Mouse (Mus musculus) gastrocnemius, postnatal 10 days (tissue): Measurements from ENCODE around the gene Pyroxd1. TPM values are rescaled to one million over a fixed set of nuclear protein-coding genes. Genes with fewer than 3 reads are reported as not detected.
A peak's percentile ranks its signal among the peaks of the same experiment; 100 is the strongest.

ENCODE experiments used
- DNase-seq: peaks from one replicate; pipeline ENCODE4 v3.0.0; 2021; ENCODE audit warnings: mixed read lengths
- total RNA-seq, 2 experiments: library from RNA; stranded (reverse); gene quantifications; 2 replicates each; pipeline ENCODE4 v1.2.3; 2021

Gene Pyroxd1
- total RNA-seq, 2 experiments from 2014 or later: 7.6 to 8.1 TPM

GRCm38 (mm10) chr6:142369568-142369967, 24.1 kb downstream of the Pyroxd1 start:
- DNase-seq: no peak

GRCm38 (mm10) chr6:142377081-142377480, 31.6 kb downstream of the Pyroxd1 start:
- DNase-seq: no peak

- no peak for DNase-seq
These were observed 33.3 kb downstream of the Pyroxd1 start for GRCm38 (mm10) chr6:142378576-142379330.

GRCm38 (mm10) chr6:142379961-142380360, 34.5 kb downstream of the Pyroxd1 start:
- no peak for DNase-seq

- no peak for DNase-seq
These were observed 36.2 kb downstream of the Pyroxd1 start for GRCm38 (mm10) chr6:142381615-142382014.

- DNase-seq: no peak
These were observed 39.1 kb downstream of the Pyroxd1 start for GRCm38 (mm10) chr6:142384521-142384920.

GRCm38 (mm10) chr6:142386285-142387010, 41.0 kb downstream of the Pyroxd1 start:
- DNase-seq: no peak

- DNase-seq: peak; percentile 98
These were observed 41.7 kb downstream of the Pyroxd1 start, which contains the start of the genes Recql and Golt1b for GRCm38 (mm10) chr6:142387011-142387754. Recql (minus strand) TSS chr6:142387087. Golt1b (plus strand) TSS chr6:142387221.

GRCm38 (mm10) chr6:142387755-142388271, 42.4 kb downstream of the Pyroxd1 start:
- DNase-seq: no peak

GRCm38 (mm10) chr6:142389101-142389500, 43.6 kb downstream of the Pyroxd1 start:
- no peak for DNase-seq

GRCm38 (mm10) chr6:142392312-142392711, 46.9 kb downstream of the Pyroxd1 start:
- DNase-seq: no peak

GRCm38 (mm10) chr6:142394669-142395068, 49.2 kb downstream of the Pyroxd1 start:
- DNase-seq: no peak

GRCm38 (mm10) chr6:142395756-142396155, 50.3 kb downstream of the Pyroxd1 start:
- DNase-seq: no peak

GRCm38 (mm10) chr6:142411140-142411539, 65.7 kb downstream of the Pyroxd1 start:
- no peak for DNase-seq

Other genes starting within 250 kb of the Pyroxd1 start
- gene Slco1a6, start 137.1 kb upstream of the Pyroxd1 start, total RNA-seq: not detected
- not detected for gene Iapp, start 47.2 kb upstream of the Pyroxd1 start, total RNA-seq
- gene Slco1a5, start 22.7 kb upstream of the Pyroxd1 start, total RNA-seq: not detected
- gene Recql, start 41.4 kb downstream of the Pyroxd1 start, total RNA-seq: 1 to 10 TPM; 6.2 to 9.5 TPM
- gene Golt1b, start 41.6 kb downstream of the Pyroxd1 start, total RNA-seq: 10 to 100 TPM; 22.6 to 25.0 TPM
- gene Spx, start 67.8 kb downstream of the Pyroxd1 start, total RNA-seq: not detected
- gene Gys2, start 127.5 kb downstream of the Pyroxd1 start, total RNA-seq: under 1 TPM in 1 of 2 experiments, not detected in 1; 0.16 TPM
- gene Ldhb, start 162.3 kb downstream of the Pyroxd1 start, total RNA-seq: 10 to 100 TPM; 90.6 to 93.5 TPM
- gene Kcnj8, start 226.0 kb downstream of the Pyroxd1 start, total RNA-seq: 10 to 100 TPM; 20.3 to 20.8 TPM